Mouse (Mus musculus): ENCODE data around the gene Rbm6.

Rbm6 gene

GRCm38 (mm10) chr9:107872350-107873098 is 513 bp downstream of the Rbm6 start:
- peak; percentile 96 to 97 for DNase-seq (ENCODE audit: low spot score in 2 of 2)

- no peak for DNase-seq (ENCODE audit: low spot score in 2 of 2)
Measured at GRCm38 (mm10) chr9:107866081-107866480, 7.0 kb downstream of the Rbm6 start.

GRCm38 (mm10) chr9:107864493-107864892 is 8.5 kb downstream of the Rbm6 start:
- DNase-seq (ENCODE audit: low spot score in 2 of 2) = no peak

- DNase-seq (ENCODE audit: low spot score in 2 of 2) = no peak
Measured at GRCm38 (mm10) chr9:107858343-107858742, 14.7 kb downstream of the Rbm6 start.

- DNase-seq (ENCODE audit: low spot score in 2 of 2) = no peak
Measured at GRCm38 (mm10) chr9:107848922-107849321, 24.1 kb downstream of the Rbm6 start.

- no peak for DNase-seq (ENCODE audit: low spot score in 2 of 2)
Measured at GRCm38 (mm10) chr9:107842709-107843108, 30.3 kb downstream of the Rbm6 start.

- DNase-seq (ENCODE audit: low spot score in 2 of 2) = peak in 1 of 2 experiments; percentile 13
Measured at GRCm38 (mm10) chr9:107838869-107839268, 34.2 kb downstream of the Rbm6 start.

- DNase-seq (ENCODE audit: low spot score in 2 of 2) = no peak
Measured at GRCm38 (mm10) chr9:107833826-107834225, 39.2 kb downstream of the Rbm6 start.

GRCm38 (mm10) chr9:107831765-107832164 is 41.3 kb downstream of the Rbm6 start:
- DNase-seq (ENCODE audit: low spot score in 2 of 2) = no peak

- DNase-seq (ENCODE audit: low spot score in 2 of 2) = no peak
Measured at GRCm38 (mm10) chr9:107812132-107812531, 60.9 kb downstream of the Rbm6 start.

- DNase-seq (ENCODE audit: low spot score in 2 of 2) = no peak
Measured at GRCm38 (mm10) chr9:107810985-107811384, 62.1 kb downstream of the Rbm6 start.

GRCm38 (mm10) chr9:107791714-107792113 is 81.3 kb downstream of the Rbm6 start:
- DNase-seq (ENCODE audit: low spot score in 2 of 2) = no peak

GRCm38 (mm10) chr9:107782536-107783203 is 90.4 kb downstream of the Rbm6 start:
- DNase-seq (ENCODE audit: low spot score in 2 of 2) = no peak

- no peak for DNase-seq (ENCODE audit: low spot score in 2 of 2)
Measured at GRCm38 (mm10) chr9:107776809-107777208, 96.2 kb downstream of the Rbm6 start.

GRCm38 (mm10) chr9:107774411-107774810 is 98.6 kb downstream of the Rbm6 start:
- DNase-seq (ENCODE audit: low spot score in 2 of 2) = no peak

GRCm38 (mm10) chr9:107771782-107772181 is 101.3 kb downstream of the Rbm6 start:
- no peak for DNase-seq (ENCODE audit: low spot score in 2 of 2)

GRCm38 (mm10) chr9:107770374-107771290 is 102.4 kb downstream of the Rbm6 start, which contains the start of gene Rbm5:
Gene Rbm5, minus strand, starts transcription at chr9:107770996.
- DNase-seq (ENCODE audit: low spot score in 2 of 2) = peak; percentile 94

GRCm38 (mm10) chr9:107770037-107770373 is 103.0 kb downstream of the Rbm6 start:
- no peak for DNase-seq (ENCODE audit: low spot score in 2 of 2)

GRCm38 (mm10) chr9:107769445-107770000 is 103.5 kb downstream of the Rbm6 start:
- DNase-seq (ENCODE audit: low spot score in 2 of 2) = no peak

GRCm38 (mm10) chr9:107768851-107769250 is 104.2 kb downstream of the Rbm6 start:
- DNase-seq (ENCODE audit: low spot score in 2 of 2) = no peak

GRCm38 (mm10) chr9:107759593-107759992 is 113.4 kb downstream of the Rbm6 start:
- DNase-seq (ENCODE audit: low spot score in 2 of 2) = no peak

- DNase-seq (ENCODE audit: low spot score in 2 of 2) = no peak
Measured at GRCm38 (mm10) chr9:107750378-107750777, 122.7 kb downstream of the Rbm6 start.

All from frontal cortex, postnatal 36 days (tissue).